Mouse (Mus musculus) MEL (cell line): ENCODE measurements at regions not wholly inside any gene's neighbourhood (a gene's known extent, or its start where the extent isn't known, plus 50 kb on each side); places are given as distances from the start of the nearest gene placed in this dataset.

Source experiments
- DNase-seq: peaks from one replicate; pipeline ENCODE4 v3.0.0; 2011; ENCODE audit warnings: low read depth, low spot score
- H3K27ac ChIP-seq: 2 replicates; pipeline ENCODE4 v1.5.1; 2012; ENCODE audit warnings: low read depth, mild to moderate bottlenecking, control low read depth, low read length, moderate library complexity; ENCODE audit not compliant: control insufficient read depth
- H3K27me3 ChIP-seq, 2 experiments: fragments of 150-350 bp in 1 of 2; sonication (generic) in 1 of 2; 2 replicates each; pipeline ENCODE4 v1.6.1; 2012; ENCODE audit warnings: low read length in 2 of 2, mild to moderate bottlenecking in 2 of 2, improper control_type of control experiment in 1 of 2, moderate library complexity in 1 of 2; ENCODE audit not compliant: insufficient read depth in 2 of 2, control insufficient read depth in 1 of 2
- H3K36me3 ChIP-seq, 2 experiments: 2 replicates each; pipeline ENCODE4 v1.6.1; 2012 to 2014; ENCODE audit warnings: low read length in 2 of 2, improper control_type of control experiment in 1 of 2, inconsistent platforms in 1 of 2, mild to moderate bottlenecking in 1 of 2; ENCODE audit not compliant: insufficient read depth in 2 of 2, control insufficient read depth in 1 of 2
- H3K4me1 ChIP-seq, 2 experiments: fragments of 150-350 bp in 1 of 2; sonication (generic) in 1 of 2; 2 replicates each; pipeline ENCODE4 v1.6.1; 2012; ENCODE audit warnings: low read length in 2 of 2, improper control_type of control experiment in 1 of 2, mild to moderate bottlenecking in 1 of 2; ENCODE audit not compliant: insufficient read depth in 2 of 2, control insufficient read depth in 1 of 2
- H3K4me3 ChIP-seq, 2 experiments: fragments of 150-350 bp in 1 of 2; sonication (generic) in 1 of 2; 2 replicates each; pipeline ENCODE4 v1.5.1; 2012; ENCODE audit warnings: low read depth in 2 of 2, low read length in 2 of 2, mild to moderate bottlenecking in 2 of 2, moderate library complexity in 2 of 2, control low read depth in 1 of 2, improper control_type of control experiment in 1 of 2; ENCODE audit not compliant: control insufficient read depth in 1 of 2, insufficient read depth in 1 of 2
- H3K79me2 ChIP-seq: 2 replicates; pipeline ENCODE4 v1.6.1; 2012; ENCODE audit warnings: mild to moderate bottlenecking, low read length, moderate library complexity; ENCODE audit not compliant: control insufficient read depth, poor library complexity, insufficient read depth
- H3K9ac ChIP-seq: 2 replicates; pipeline ENCODE4 v1.6.1; 2012; ENCODE audit warnings: low read depth, mild to moderate bottlenecking, control low read depth, low read length, moderate library complexity; ENCODE audit not compliant: control insufficient read depth, poor library complexity, severe bottlenecking
- H3K9me3 ChIP-seq: fragments of 150-350 bp; sonication (generic); replicated peaks from 2 replicates; pipeline ENCODE4 v1.6.1; 2012; ENCODE audit warnings: mild to moderate bottlenecking, low read length, improper control_type of control experiment, moderate library complexity; ENCODE audit not compliant: insufficient read depth
- ELF1 ChIP-seq: IDR thresholded peaks from 2 replicates; pipeline ENCODE4 v1.6.1; 2014; ENCODE audit warnings: low read depth, mild to moderate bottlenecking, inconsistent platforms, low read length, improper control_type of control experiment, moderate library complexity
- EP300 ChIP-seq, 2 experiments: IDR thresholded peaks; 2 replicates each; pipeline ENCODE4 v1.6.1; 2011; ENCODE audit warnings: improper control_type of control experiment in 2 of 2, low read length in 2 of 2, low read depth in 1 of 2, mild to moderate bottlenecking in 1 of 2
- ETS1 ChIP-seq: IDR thresholded peaks from 2 replicates; pipeline ENCODE4 v1.6.1; 2012; ENCODE audit warnings: low read depth, mild to moderate bottlenecking, inconsistent platforms, low read length, improper control_type of control experiment, moderate library complexity
- GATA1 ChIP-seq: IDR thresholded peaks from 2 replicates; pipeline ENCODE4 v1.6.1; 2011; ENCODE audit warnings: low read depth, low read length, improper control_type of control experiment
- HCFC1 ChIP-seq: IDR thresholded peaks from 2 replicates; pipeline ENCODE4 v1.6.1; 2012; ENCODE audit warnings: low read depth, mild to moderate bottlenecking, inconsistent platforms, low read length, improper control_type of control experiment, moderate library complexity
- JUND ChIP-seq: IDR thresholded peaks from 2 replicates; pipeline ENCODE4 v1.6.1; 2011; ENCODE audit warnings: low read depth, mild to moderate bottlenecking, improper control_type of control experiment, low read length
- MEF2A ChIP-seq: IDR thresholded peaks from 2 replicates; pipeline ENCODE4 v1.6.1; 2014; ENCODE audit warnings: low read depth, mild to moderate bottlenecking, inconsistent platforms, low read length, improper control_type of control experiment; ENCODE audit not compliant: poor library complexity, insufficient replicate concordance, severe bottlenecking; ENCODE audit errors: extremely low read depth
- MXI1 ChIP-seq: IDR thresholded peaks from 2 replicates; pipeline ENCODE4 v1.6.1; 2011; ENCODE audit warnings: mild to moderate bottlenecking, low read depth, low read length, improper control_type of control experiment
- MYC ChIP-seq: IDR thresholded peaks from 2 replicates; pipeline ENCODE4 v1.6.1; 2011; ENCODE audit warnings: low read depth, mild to moderate bottlenecking, low read length, improper control_type of control experiment, moderate library complexity
- NELFE ChIP-seq: IDR thresholded peaks from 2 replicates; pipeline ENCODE4 v1.6.1; 2011; ENCODE audit warnings: low read depth, low read length, improper control_type of control experiment
- POLR2A ChIP-seq, 2 experiments: IDR thresholded peaks; 2 replicates each; pipeline ENCODE4 v1.6.1; 2011 to 2012; ENCODE audit warnings: low read length in 2 of 2, mild to moderate bottlenecking in 2 of 2, control low read depth in 1 of 2, improper control_type of control experiment in 1 of 2, low read depth in 1 of 2, moderate library complexity in 1 of 2; ENCODE audit not compliant: control insufficient read depth in 1 of 2, insufficient read depth in 1 of 2, poor library complexity in 1 of 2
- POLR2AphosphoS2 ChIP-seq: IDR thresholded peaks from 2 replicates; pipeline ENCODE4 v1.6.1; 2011; ENCODE audit warnings: low read length, improper control_type of control experiment
- POLR2AphosphoS5 ChIP-seq: IDR thresholded peaks from 2 replicates; pipeline ENCODE4 v1.6.1; 2012; ENCODE audit warnings: low read depth, borderline replicate concordance, mild to moderate bottlenecking, inconsistent platforms, low read length, moderate library complexity, mixed read lengths
- RCOR1 ChIP-seq: IDR thresholded peaks from 2 replicates; pipeline ENCODE4 v1.6.1; 2012; ENCODE audit warnings: low read depth, mild to moderate bottlenecking, inconsistent platforms, low read length, improper control_type of control experiment
- SMC3 ChIP-seq: IDR thresholded peaks from 2 replicates; pipeline ENCODE4 v1.6.1; 2011; ENCODE audit warnings: low read depth, low read length, improper control_type of control experiment
- TAL1 ChIP-seq: IDR thresholded peaks from 2 replicates; pipeline ENCODE4 v1.6.1; 2012; ENCODE audit warnings: mild to moderate bottlenecking, inconsistent platforms, low read length, moderate library complexity, mixed read lengths
- TBP ChIP-seq: IDR thresholded peaks from 2 replicates; pipeline ENCODE4 v1.8.0; 2011; ENCODE audit warnings: low read depth, low read length, improper control_type of control experiment
- USF1 ChIP-seq: IDR thresholded peaks from 2 replicates; pipeline ENCODE4 v1.6.1; 2014; ENCODE audit warnings: low read depth, mild to moderate bottlenecking, inconsistent platforms, low read length, improper control_type of control experiment, moderate library complexity
- USF2 ChIP-seq, 2 experiments: IDR thresholded peaks; 2 replicates each; pipeline ENCODE4 v1.6.1; 2011 to 2012; ENCODE audit warnings: improper control_type of control experiment in 2 of 2, low read length in 2 of 2, borderline replicate concordance in 1 of 2, inconsistent platforms in 1 of 2, low read depth in 1 of 2, mild to moderate bottlenecking in 1 of 2; ENCODE audit not compliant: insufficient read depth in 1 of 2
- ZNF384 ChIP-seq: IDR thresholded peaks from 2 replicates; pipeline ENCODE4 v1.6.1; 2012; ENCODE audit warnings: low read depth, mild to moderate bottlenecking, inconsistent platforms, low read length, improper control_type of control experiment

GRCm38 (mm10) chr12:15604630-15605029, 212.1 kb downstream of the Trib2 start:
- H3K79me2 ChIP-seq = no peaks in the 10 kb centered on the region
- no peak for DNase-seq
- no peak overlapping the region for H3K9ac ChIP-seq
- no peaks in the 10 kb centered on the region for H3K36me3 ChIP-seq
- no peaks in the 10 kb centered on the region for H3K4me1 ChIP-seq
- H3K4me3 ChIP-seq = no peak overlapping the region
- no peak overlapping the region for H3K27ac ChIP-seq
- H3K9me3 ChIP-seq = no peaks in the 10 kb centered on the region
- H3K27me3 ChIP-seq = peaks cover 0 to 2% of the 10 kb centered on the region in 2 experiments; a peak in 1 of 4 replicates
- TF ChIP-seq TBP (no peak), ZNF384 (no peak), TAL1 (no peak), JUND (no peak), SMC3 (no peak), POLR2A (IDR thresholded peaks at IDR 0.05; ENCODE audit: control insufficient read depth in 1 of 2, insufficient read depth in 1 of 2, low read depth in 1 of 2, low read length in 2 of 2, poor library complexity in 1 of 2) (no peak), POLR2AphosphoS5 (no peak), ETS1 (no peak), ELF1 (no peak), POLR2AphosphoS2 (no peak), NELFE (no peak), GATA1 (no peak), EP300 (IDR thresholded peaks at IDR 0.05; ENCODE audit: low read depth in 1 of 2, low read length in 2 of 2) (no peak), MXI1 (no peak), USF1 (no peak), MEF2A (no peak), MYC (no peak), RCOR1 (no peak), HCFC1 (no peak)

DNA sequence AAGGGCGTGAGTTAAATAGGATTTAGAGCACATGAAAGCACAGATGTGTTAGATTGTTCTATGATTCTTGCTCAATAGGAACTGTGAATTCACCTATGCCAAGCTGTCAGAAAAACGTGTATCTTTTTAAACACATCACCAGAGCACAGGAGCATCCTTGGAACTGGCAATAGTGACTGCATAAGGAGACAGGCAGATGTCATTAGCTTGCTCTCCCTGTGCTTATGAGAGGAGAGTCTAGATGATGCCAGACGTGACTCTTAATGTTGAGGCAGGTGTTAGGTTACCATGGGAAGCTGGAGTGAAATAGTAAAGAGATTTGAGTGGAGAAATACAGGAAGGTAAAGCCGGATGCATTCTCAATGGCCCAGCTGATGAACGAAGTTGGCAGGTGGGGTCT, 212.8 kb downstream of the Trib2 start:
- Histone ChIP-seq H3K27me3 (no peaks in the 10 kb centered on the region; a peak in 1 of 4 replicates), H3K4me1 (no peaks in the 10 kb centered on the region), H3K79me2 (no peaks in the 10 kb centered on the region), H3K36me3 (no peaks in the 10 kb centered on the region), H3K9ac (no peak overlapping the region), H3K4me3 (no peak overlapping the region), H3K27ac (no peak overlapping the region), H3K9me3 (no peaks in the 10 kb centered on the region)
- DNase-seq = no peak
- TF ChIP-seq NELFE = no peak
- TF ChIP-seq USF2 (IDR thresholded peaks at IDR 0.05; ENCODE audit: borderline replicate concordance in 1 of 2, insufficient read depth in 1 of 2, low read depth in 1 of 2, low read length in 2 of 2) = no peak
